9 mouse cellular contexts compared by ENCODE assay signal in the genomic region with DNA sequence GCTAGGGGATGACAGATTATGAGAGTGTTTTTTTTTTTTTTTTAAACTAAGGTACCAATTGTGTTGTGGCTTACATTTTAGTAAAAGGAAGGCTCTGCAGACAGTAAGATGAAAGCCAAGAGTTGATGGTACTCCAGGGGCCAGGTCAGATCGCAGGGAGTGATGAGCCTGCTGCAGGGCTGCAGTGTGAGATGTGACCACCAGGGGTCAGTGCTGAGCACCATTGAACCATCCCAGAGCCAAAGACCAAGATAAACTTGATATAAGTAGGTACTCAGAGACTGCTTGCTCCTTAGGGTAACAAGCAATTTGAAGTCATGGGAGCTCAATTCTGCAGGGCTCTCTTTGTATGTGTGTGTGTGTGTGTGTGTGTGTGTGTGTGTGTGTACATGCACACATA. TPM values are rescaled to one million over a fixed set of nuclear protein-coding genes. Genes with fewer than 3 reads are reported as not detected.
A peak's percentile ranks its signal among the peaks of the same experiment; 100 is the strongest.
DNase-seq lines count a peak whose midpoint lies in the region; ATAC-seq and TF ChIP-seq lines count a peak whose summit lies in the region.
"Had no signal": no experiment of that assay in that cellular context is flagged by ENCODE, and none has a peak within 500 bp of the region (broad histone marks: within the 10 kb centered on the region; RNA-seq: fewer than 3 reads in every experiment).

No protein-coding gene starts in this region.

- no peaks in the 10 kb centered on the region for H3K27me3 ChIP-seq in hindbrain, embryonic 14.5 days (ENCODE audit: control insufficient read depth, insufficient read depth, low read length)
- no peaks in the 10 kb centered on the region for H3K27me3 ChIP-seq in hindbrain, embryonic 16.5 days (replicated peaks; ENCODE audit: control insufficient read depth, insufficient read depth, low read length)
- no peaks in the 10 kb centered on the region for H3K27me3 ChIP-seq in ES-Bruce4 (ENCODE audit: control insufficient read depth, insufficient read depth, low read length, poor library complexity, severe bottlenecking)
- H3K27me3 ChIP-seq: megakaryocyte, embryonic 14.5 days had no signal

- H3K4me3 ChIP-seq in hindbrain, embryonic 14.5 days (replicated peaks; ENCODE audit: low read length), result no peak overlapping the region
- no peak overlapping the region for H3K4me3 ChIP-seq in hindbrain, embryonic 16.5 days (ENCODE audit: low read length)
- no peak overlapping the region for H3K4me3 ChIP-seq in ES-Bruce4 (ENCODE audit: low read depth, low read length)
- no peak overlapping the region for H3K4me3 ChIP-seq in bone marrow, adult 2 months (replicated peaks; ENCODE audit: control insufficient read depth, low read depth, low read length)
- H3K4me3 ChIP-seq in embryonic fibroblast, embryonic 13.5 days (ENCODE audit: insufficient read depth, low read length), result no peak overlapping the region
- H3K4me3 ChIP-seq in olfactory bulb, adult 2 months (ENCODE audit: insufficient read depth, low read depth, low read length), result no peak overlapping the region
- H3K4me3 ChIP-seq: megakaryocyte, embryonic 14.5 days had no signal

- DNase-seq in hindbrain, embryonic 14.5 days (ENCODE audit: low spot score), result peak; percentile 68
- DNase-seq in left cerebral cortex, adult 11 months (ENCODE audit: low spot score), result peak; percentile 47
- no peak for DNase-seq in yolk sac, embryonic 10.5 days (ENCODE audit: low spot score)

- no peak for TF ChIP-seq POLR2A in ES-Bruce4 (IDR thresholded peaks at IDR 0.05; ENCODE audit: insufficient read depth, low read length)
- no peak for TF ChIP-seq POLR2A in bone marrow, adult 2 months (IDR thresholded peaks at IDR 0.05; ENCODE audit: borderline replicate concordance, control insufficient read depth, low read depth, low read length)
- TF ChIP-seq POLR2A in embryonic fibroblast, embryonic 13.5 days (IDR thresholded peaks at IDR 0.05; ENCODE audit: low read depth, low read length), result no peak
- TF ChIP-seq POLR2A in olfactory bulb, adult 2 months (IDR thresholded peaks at IDR 0.05; ENCODE audit: insufficient read depth, low read depth, low read length), result no peak

- H3K4me2 ChIP-seq in hindbrain, embryonic 14.5 days (replicated peaks), result no peak overlapping the region
- H3K4me2 ChIP-seq in hindbrain, embryonic 16.5 days (ENCODE audit: low read length), result no peak overlapping the region

- no peaks in the 10 kb centered on the region for H3K36me3 ChIP-seq in hindbrain, embryonic 14.5 days (replicated peaks; ENCODE audit: control insufficient read depth, insufficient read depth)
- H3K36me3 ChIP-seq in hindbrain, embryonic 16.5 days (ENCODE audit: control insufficient read depth, insufficient read depth, low read length), result no peaks in the 10 kb centered on the region
- H3K36me3 ChIP-seq in ES-Bruce4 (ENCODE audit: control insufficient read depth, insufficient read depth, low read length, poor library complexity, severe bottlenecking), result no peaks in the 10 kb centered on the region

- TF ChIP-seq CTCF in ES-Bruce4 (IDR thresholded peaks at IDR 0.05; ENCODE audit: low read depth, low read length), result peak; percentile 95
- peak; percentile 80 for TF ChIP-seq CTCF in bone marrow, adult 2 months (IDR thresholded peaks at IDR 0.05; ENCODE audit: control insufficient read depth, insufficient read depth, low read length)
- peak; percentile 89 for TF ChIP-seq CTCF in embryonic fibroblast, embryonic 13.5 days (IDR thresholded peaks at IDR 0.05; ENCODE audit: borderline replicate concordance, insufficient read depth, low read length)
- TF ChIP-seq CTCF in olfactory bulb, adult 2 months (IDR thresholded peaks at IDR 0.05; ENCODE audit: insufficient read depth, low read depth, low read length), result peak; percentile 77

- H3K27ac ChIP-seq in hindbrain, embryonic 14.5 days, result no peak overlapping the region
- H3K27ac ChIP-seq in hindbrain, embryonic 16.5 days (ENCODE audit: low read depth, low read length), result no peak overlapping the region
- no peak overlapping the region for H3K27ac ChIP-seq in ES-Bruce4 (ENCODE audit: insufficient read depth, low read length)
- H3K27ac ChIP-seq in bone marrow, adult 2 months (ENCODE audit: control insufficient read depth, insufficient read depth, low read depth, low read length, poor library complexity), result no peak overlapping the region
- H3K27ac ChIP-seq in embryonic fibroblast, embryonic 13.5 days (ENCODE audit: insufficient read depth, low read length), result no peak overlapping the region
- H3K27ac ChIP-seq in olfactory bulb, adult 2 months (ENCODE audit: insufficient read depth, low read depth, low read length), result no peak overlapping the region

- no peak overlapping the region for H3K9ac ChIP-seq in hindbrain, embryonic 14.5 days
- H3K9ac ChIP-seq in hindbrain, embryonic 16.5 days (ENCODE audit: low read depth, low read length), result no peak overlapping the region
- no peak overlapping the region for H3K9ac ChIP-seq in ES-Bruce4 (ENCODE audit: low read depth, poor library complexity, severe bottlenecking)

- H3K4me1 ChIP-seq in hindbrain, embryonic 14.5 days (replicated peaks; ENCODE audit: control insufficient read depth, insufficient read depth, low read length), result no peaks in the 10 kb centered on the region
- no peaks in the 10 kb centered on the region for H3K4me1 ChIP-seq in hindbrain, embryonic 16.5 days (ENCODE audit: control insufficient read depth, insufficient read depth, low read depth, low read length)
- no peaks in the 10 kb centered on the region for H3K4me1 ChIP-seq in ES-Bruce4 (ENCODE audit: control insufficient read depth, insufficient read depth, low read length)
- no peaks in the 10 kb centered on the region for H3K4me1 ChIP-seq in bone marrow, adult 2 months (ENCODE audit: control insufficient read depth, insufficient read depth, low read length)
- H3K4me1 ChIP-seq in embryonic fibroblast, embryonic 13.5 days (ENCODE audit: control insufficient read depth, insufficient read depth, low read length), result no peaks in the 10 kb centered on the region
- H3K4me1 ChIP-seq in olfactory bulb, adult 2 months (ENCODE audit: control insufficient read depth, insufficient read depth, low read length), result no peaks in the 10 kb centered on the region
- H3K4me1 ChIP-seq: megakaryocyte, embryonic 14.5 days had no signal

- ATAC-seq in hindbrain, embryonic 14.5 days (ENCODE audit: low FRiP score), result no peak
- no peak for ATAC-seq in hindbrain, embryonic 16.5 days

- WGBS in hindbrain, embryonic 14.5 days, result 32% methylated on average over 1 of the region's 1 CpGs
- 47% methylated on average over 1 of the region's 1 CpGs for WGBS in hindbrain, embryonic 16.5 days
- WGBS in bone marrow, adult 2 months, result 23% methylated on average over 1 of the region's 1 CpGs
- WGBS in olfactory bulb, adult 2 months, result 35% methylated on average over 1 of the region's 1 CpGs

- H3K9me3 ChIP-seq in hindbrain, embryonic 14.5 days (ENCODE audit: control insufficient read depth, low read length), result no peaks in the 10 kb centered on the region
- H3K9me3 ChIP-seq in hindbrain, embryonic 16.5 days (ENCODE audit: control insufficient read depth, low read length), result no peaks in the 10 kb centered on the region
- peaks cover 6% of the 10 kb centered on the region for H3K9me3 ChIP-seq in ES-Bruce4 (replicated peaks; ENCODE audit: control insufficient read depth, insufficient read depth, low read length, poor library complexity, severe bottlenecking)

- no peak for TF ChIP-seq EP300 in ES-Bruce4 (IDR thresholded peaks at IDR 0.05; ENCODE audit: insufficient read depth, low read depth, low read length)

RNA-seq across cellular contexts. Expression of gene A330070K13Rik, which starts 20.8 kb away (rescaled TPM):
- not detected in 2 replicates for polyA plus RNA-seq in hindbrain, embryonic 14.5 days (2014; fragmentation: Nextera tagmentation; extraction: Ambion mirVana)
- 0.69 TPM in 1 of 2 replicates, not detected in the other for polyA plus RNA-seq in hindbrain, embryonic 16.5 days (2015; fragmentation: Nextera tagmentation; extraction: Ambion mirVana)
- polyA plus RNA-seq in ES-Bruce4 (2011; ENCODE audit: insufficient read depth, insufficient read length, low read depth, missing spikeins), result not detected in 2 replicates
- not detected in 2 replicates for polyA plus RNA-seq in bone marrow, adult 2 months (2011; ENCODE audit: insufficient read depth, insufficient read length, low replicate concordance, missing spikeins)
- not detected in 2 replicates for polyA plus RNA-seq in embryonic fibroblast, embryonic 13.5 days (2011; ENCODE audit: insufficient read length, low read depth, missing spikeins)
- not detected in 2 replicates for polyA plus RNA-seq in olfactory bulb, adult 2 months (2012; ENCODE audit: insufficient read depth, insufficient read length, low replicate concordance, missing spikeins)

RNA-seq across cellular contexts. Expression of gene Caln1, which starts 35.9 kb away (rescaled TPM):
- polyA plus RNA-seq in hindbrain, embryonic 14.5 days (2014; fragmentation: Nextera tagmentation; extraction: Ambion mirVana), result 19.7 and 24.3 TPM in 2 replicates
- 40.4 and 49.3 TPM in 2 replicates for polyA plus RNA-seq in hindbrain, embryonic 16.5 days (2015; fragmentation: Nextera tagmentation; extraction: Ambion mirVana)
- 0.28 and 0.32 TPM in 2 replicates for polyA plus RNA-seq in ES-Bruce4 (2011; ENCODE audit: insufficient read depth, insufficient read length, low read depth, missing spikeins)
- 1.3 and 1.7 TPM in 2 replicates for polyA plus RNA-seq in bone marrow, adult 2 months (2011; ENCODE audit: insufficient read depth, insufficient read length, low replicate concordance, missing spikeins)
- polyA plus RNA-seq in embryonic fibroblast, embryonic 13.5 days (2011; ENCODE audit: insufficient read length, low read depth, missing spikeins), result not detected in 2 replicates
- not detected in 2 replicates for polyA plus RNA-seq in olfactory bulb, adult 2 months (2012; ENCODE audit: insufficient read depth, insufficient read length, low replicate concordance, missing spikeins)
